Mouse (Mus musculus): ENCODE measurements at regions not wholly inside any gene's neighbourhood (a gene's known extent, or its start where the extent isn't known, plus 50 kb on each side); places are given as distances from the start of the nearest gene placed in this dataset.

- TF ChIP-seq CTCF (IDR thresholded peaks at IDR 0.05; ENCODE audit: control insufficient read depth, insufficient read depth, insufficient replicate concordance, low read depth, low read length), result no peak
- no peak for TF ChIP-seq POLR2A (IDR thresholded peaks at IDR 0.05; ENCODE audit: control insufficient read depth, low read depth, low read length)
Measured at GRCm38 (mm10) chr13:37506701-37507100, 161.7 kb downstream of the Ly86 start.

Data from testis, adult 2 months (tissue).